Mouse (Mus musculus) limb, embryonic 13.5 days (tissue): ENCODE measurements around the gene B4galt1. TPM values are rescaled to one million over a fixed set of nuclear protein-coding genes. Genes with fewer than 3 reads are reported as not detected.

ENCODE experiments used
- ATAC-seq: fragments of 200-750 bp; cut with Nextera tagmentation; 2 replicates; pipeline ENCODE4 v1.8.0; 2017; ENCODE audit warnings: low read depth, moderate number of reproducible peaks, moderate TSS enrichment; ENCODE audit not compliant: low FRiP score
- H3K27ac ChIP-seq: fragments of 300-500 bp; sonication (generic); 2 replicates; pipeline ENCODE4 v1.5.1; 2015; ENCODE audit warnings: inconsistent platforms, mild to moderate bottlenecking, moderate library complexity
- H3K27me3 ChIP-seq: fragments of 300-500 bp; sonication (generic); 2 replicates; pipeline ENCODE4 v1.6.1; 2015; ENCODE audit warnings: mild to moderate bottlenecking, inconsistent platforms
- H3K36me3 ChIP-seq: fragments of 300-500 bp; sonication (generic); 2 replicates; pipeline ENCODE4 v1.6.1; 2015; ENCODE audit warnings: inconsistent platforms, mild to moderate bottlenecking, moderate library complexity
- H3K4me1 ChIP-seq: fragments of 300-500 bp; sonication (generic); 2 replicates; pipeline ENCODE4 v1.6.1; 2015; ENCODE audit warnings: inconsistent platforms
- H3K4me2 ChIP-seq: fragments of 300-500 bp; sonication (generic); replicated peaks from 2 replicates; pipeline ENCODE4 v1.6.1; 2015; ENCODE audit warnings: inconsistent platforms, mild to moderate bottlenecking, moderate library complexity
- H3K4me3 ChIP-seq: fragments of 300-500 bp; sonication (generic); 2 replicates; pipeline ENCODE4 v1.5.1; 2015; ENCODE audit warnings: moderate library complexity, mild to moderate bottlenecking, inconsistent platforms
- H3K9ac ChIP-seq: fragments of 300-500 bp; sonication (generic); 2 replicates; pipeline ENCODE4 v1.6.1; 2015; ENCODE audit warnings: mild to moderate bottlenecking, inconsistent platforms
- H3K9me3 ChIP-seq: fragments of 300-500 bp; sonication (generic); 2 replicates; pipeline ENCODE4 v1.6.1; 2016; ENCODE audit warnings: inconsistent platforms
- WGBS: fragments of 180-500 bp; shearing (Covaris S2); methylation state at CpG from one replicate; pipeline ENCODE4 v1.1.7; 2015; 5-methylcytosine and 5-hydroxymethylcytosine counted together
- polyA plus RNA-seq: library from polyadenylated mRNA; unstranded; fragments of >200 nt; fragmentation: Nextera tagmentation; extraction: Ambion mirVana; gene quantifications from 2 replicates; pipeline ENCODE4 v1.2.1, GENCODE M21; 2015

B4galt1 gene
- polyA plus RNA-seq, 1 experiment from 2014 or later, result 41.2 TPM

DNA sequence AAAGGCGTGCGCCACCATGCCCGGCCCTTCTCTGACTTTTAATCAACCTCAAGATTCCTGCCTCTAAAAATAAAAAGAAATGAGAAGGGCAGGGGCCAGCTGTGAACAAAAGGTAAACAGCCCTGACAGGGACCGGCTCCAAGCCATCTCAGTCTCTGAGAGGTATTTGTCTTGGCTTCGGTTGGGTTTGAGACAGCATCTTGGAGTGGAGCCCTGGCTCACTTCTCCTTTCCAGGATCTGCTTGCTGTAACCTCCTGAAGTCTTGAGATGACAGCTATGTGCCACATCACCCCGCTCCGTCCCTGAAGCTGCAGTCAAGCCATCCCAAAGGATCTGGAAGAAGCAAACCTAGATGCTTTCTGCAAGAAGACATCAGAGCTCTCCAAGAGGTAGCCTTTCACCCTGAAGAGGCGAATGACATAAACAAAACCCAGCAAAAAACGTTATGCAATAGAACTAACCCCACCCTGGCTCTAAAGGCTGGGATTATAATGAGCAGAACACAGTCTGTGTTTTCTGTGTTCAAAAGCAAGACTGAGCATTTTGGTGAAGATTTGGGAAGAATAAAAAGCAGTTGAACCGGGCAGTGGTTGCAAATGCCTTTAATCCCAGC lies 69.1 kb downstream of the B4galt1 start:
- WGBS, result 83% methylated on average over 10 of the region's 10 CpGs

DNA sequence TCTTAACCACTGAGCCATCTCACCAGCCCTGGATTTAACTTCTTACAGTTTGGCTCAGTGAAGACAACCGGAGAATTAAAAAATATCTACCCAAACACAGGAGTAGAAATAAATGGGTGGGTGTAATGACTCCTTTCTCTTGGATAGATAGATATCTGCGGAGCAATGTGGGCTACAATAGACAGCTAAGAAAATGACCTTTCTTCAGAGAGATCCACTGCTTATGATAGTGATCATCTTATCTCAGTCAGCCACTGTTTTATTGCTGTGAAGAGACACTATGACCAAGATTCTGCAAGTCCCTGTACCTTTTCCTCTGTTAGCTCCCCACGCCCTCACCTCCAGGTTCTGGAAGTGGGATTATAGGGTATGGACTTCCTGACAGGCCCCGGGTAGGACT lies 70.8 kb downstream of the B4galt1 start:
- Histone ChIP-seq H3K4me1 (peaks cover 18% of the 10 kb centered on the region), H3K9ac (no peak overlapping the region), H3K27me3 (no peaks in the 10 kb centered on the region), H3K4me2 (no peak overlapping the region), H3K27ac (no peak overlapping the region), H3K4me3 (no peak overlapping the region), H3K9me3 (no peaks in the 10 kb centered on the region), H3K36me3 (no peaks in the 10 kb centered on the region)
- no peak for ATAC-seq
- WGBS, result 92% methylated on average over 4 of the region's 4 CpGs

More for the DNA sequence above, 69.1 kb downstream of the B4galt1 start:
- no peaks in the 10 kb centered on the region for H3K27me3 ChIP-seq
- ATAC-seq, result no peak
- no peak overlapping the region for H3K27ac ChIP-seq
- H3K36me3 ChIP-seq, result no peaks in the 10 kb centered on the region
- no peak overlapping the region for H3K4me2 ChIP-seq
- H3K4me3 ChIP-seq, result no peak overlapping the region
- H3K9me3 ChIP-seq, result no peaks in the 10 kb centered on the region
- peaks cover 18% of the 10 kb centered on the region for H3K4me1 ChIP-seq
- H3K9ac ChIP-seq, result no peak overlapping the region

DNA sequence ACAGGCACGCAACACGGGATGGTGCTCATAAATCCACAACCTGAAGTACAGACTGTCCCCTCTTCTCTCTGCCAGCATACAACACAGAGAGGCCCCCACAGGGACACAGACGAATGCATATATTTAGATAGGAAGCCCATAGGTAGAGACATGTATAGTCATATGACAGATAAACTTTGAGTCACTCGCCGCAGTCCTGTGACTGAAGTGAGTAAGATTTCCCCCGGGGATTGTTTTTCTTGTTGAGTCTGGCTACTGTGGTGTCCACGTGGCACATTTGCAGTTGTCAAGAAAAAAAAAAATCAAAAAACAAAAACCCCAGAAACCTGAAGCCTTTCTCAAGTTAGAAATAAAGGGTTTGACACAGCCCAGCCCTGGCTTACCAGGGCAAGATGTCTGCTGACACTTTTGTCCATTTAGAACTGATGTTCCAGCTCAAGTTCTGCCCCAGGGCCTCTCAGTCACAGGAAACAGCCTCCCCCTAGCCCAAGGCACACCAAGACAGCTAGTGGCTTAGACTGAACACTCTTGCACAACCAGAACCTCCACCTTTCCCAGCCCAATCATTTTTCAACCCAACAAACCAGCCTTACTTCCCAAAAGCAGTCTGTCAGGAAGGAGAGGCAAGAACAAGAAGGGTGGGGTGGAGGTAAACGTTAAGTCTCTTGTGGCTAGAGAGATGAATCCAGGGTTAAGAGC lies 71.9 kb downstream of the B4galt1 start:
- H3K9ac ChIP-seq, result no peak overlapping the region
- WGBS, result 44% methylated on average over 8 of the region's 8 CpGs
- no peaks in the 10 kb centered on the region for H3K36me3 ChIP-seq
- H3K4me1 ChIP-seq, result peaks cover 15% of the 10 kb centered on the region
- H3K27ac ChIP-seq, result no peak overlapping the region
- no peaks in the 10 kb centered on the region for H3K27me3 ChIP-seq
- no peak overlapping the region for H3K4me3 ChIP-seq
- no peak overlapping the region for H3K4me2 ChIP-seq
- no peak for ATAC-seq
- H3K9me3 ChIP-seq, result no peaks in the 10 kb centered on the region

DNA sequence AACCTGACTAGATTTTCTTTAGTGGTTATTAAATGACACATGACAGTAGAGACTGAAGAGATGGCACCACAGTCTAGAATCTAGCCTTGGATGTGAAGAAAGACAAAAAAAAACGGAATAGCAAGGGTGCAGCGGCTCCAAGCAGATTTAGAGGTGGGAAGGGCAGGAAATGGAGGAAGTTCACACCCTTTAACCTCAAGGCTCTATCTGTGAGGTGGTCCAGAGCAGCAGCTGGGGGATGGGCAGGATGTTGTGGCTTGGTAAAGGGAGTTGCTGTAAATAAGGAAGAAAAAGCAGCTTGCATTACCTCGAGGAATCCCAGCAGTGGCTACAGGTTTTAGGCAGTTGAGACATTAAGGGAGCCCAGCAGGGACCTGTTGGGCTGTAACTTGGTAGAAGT lies 72.7 kb downstream of the B4galt1 start:
- Histone ChIP-seq H3K9me3 (no peaks in the 10 kb centered on the region), H3K27me3 (no peaks in the 10 kb centered on the region), H3K36me3 (no peaks in the 10 kb centered on the region), H3K4me1 (peaks cover 15% of the 10 kb centered on the region), H3K27ac (no peak overlapping the region), H3K9ac (no peak overlapping the region), H3K4me2 (no peak overlapping the region), H3K4me3 (no peak overlapping the region)
- no peak for ATAC-seq
- WGBS, result 8% methylated on average over 3 of the region's 3 CpGs

DNA sequence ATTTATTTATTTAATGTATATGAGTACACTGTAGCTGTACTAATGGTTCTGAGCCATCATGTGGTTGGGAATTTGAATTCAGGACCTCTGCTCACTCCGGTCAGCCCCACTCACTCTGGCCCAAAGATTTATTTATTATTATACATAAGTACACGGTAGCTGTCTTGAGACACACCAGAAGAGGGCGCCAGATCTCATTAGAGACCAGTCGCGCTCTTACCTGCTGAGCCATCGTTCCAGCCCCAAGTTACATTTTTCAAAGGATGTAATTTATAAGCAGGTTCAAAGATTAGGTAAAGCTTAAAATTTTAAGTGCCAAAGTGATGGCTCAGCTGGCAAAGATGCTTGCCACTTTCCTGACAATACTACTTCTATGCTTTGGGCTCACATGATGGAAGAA lies 75.1 kb downstream of the B4galt1 start:
- no peaks in the 10 kb centered on the region for H3K9me3 ChIP-seq
- no peak overlapping the region for H3K4me3 ChIP-seq
- ATAC-seq, result no peak
- no peaks in the 10 kb centered on the region for H3K27me3 ChIP-seq
- no peak overlapping the region for H3K4me2 ChIP-seq
- no peak overlapping the region for H3K9ac ChIP-seq
- H3K27ac ChIP-seq, result no peak overlapping the region
- peaks cover 27% of the 10 kb centered on the region for H3K4me1 ChIP-seq
- WGBS, result 89% methylated on average over 6 of the region's 6 CpGs
- no peaks in the 10 kb centered on the region for H3K36me3 ChIP-seq

DNA sequence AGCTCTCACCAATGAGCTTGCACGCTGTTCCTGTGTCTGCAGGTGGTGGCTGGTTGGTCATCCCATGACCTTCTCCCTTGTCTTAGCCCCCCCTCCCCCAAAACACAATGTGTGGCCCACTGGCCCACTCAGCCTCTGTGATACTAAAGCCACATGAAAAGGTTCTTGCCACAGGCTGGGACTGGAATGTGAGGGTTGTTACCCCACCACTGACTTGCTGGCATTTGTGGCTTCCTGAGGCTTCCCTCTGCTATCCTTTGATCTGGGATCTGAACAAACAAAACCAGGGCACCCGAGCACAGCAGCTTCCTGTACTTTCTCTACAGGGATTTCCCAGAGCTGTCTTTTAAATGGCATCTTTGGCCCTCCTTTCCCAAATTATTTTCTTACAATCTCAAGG lies 76.7 kb downstream of the B4galt1 start:
- H3K4me3 ChIP-seq, result no peak overlapping the region
- no peak overlapping the region for H3K4me2 ChIP-seq
- 25% methylated on average over 2 of the region's 2 CpGs for WGBS
- peaks cover 27% of the 10 kb centered on the region for H3K4me1 ChIP-seq
- H3K36me3 ChIP-seq, result no peaks in the 10 kb centered on the region
- no peaks in the 10 kb centered on the region for H3K27me3 ChIP-seq
- no peak for ATAC-seq
- H3K9me3 ChIP-seq, result no peaks in the 10 kb centered on the region
- no peak overlapping the region for H3K27ac ChIP-seq
- no peak overlapping the region for H3K9ac ChIP-seq

DNA sequence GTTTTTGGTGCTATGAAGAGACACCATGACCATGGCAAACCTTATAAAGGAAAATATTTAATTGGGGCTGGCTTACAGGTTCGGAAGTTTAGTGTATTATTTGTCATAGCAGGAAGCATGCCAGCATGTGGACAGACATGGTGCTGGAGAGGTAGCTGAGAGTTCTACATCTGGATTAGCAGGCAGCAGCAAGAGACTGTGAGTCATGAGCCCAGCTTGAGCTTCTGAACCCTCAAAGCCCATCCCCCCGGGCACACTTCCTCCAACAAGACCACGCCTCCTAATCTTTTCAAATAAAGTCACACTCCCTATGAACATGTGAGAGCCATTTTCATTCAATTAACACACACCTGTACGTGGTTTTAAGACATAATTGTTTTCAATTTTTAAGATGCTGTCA lies 77.4 kb downstream of the B4galt1 start:
- Histone ChIP-seq H3K4me2 (no peak overlapping the region), H3K4me3 (no peak overlapping the region), H3K9ac (no peak overlapping the region), H3K27me3 (no peaks in the 10 kb centered on the region), H3K9me3 (no peaks in the 10 kb centered on the region), H3K27ac (no peak overlapping the region), H3K4me1 (peaks cover 20% of the 10 kb centered on the region), H3K36me3 (no peaks in the 10 kb centered on the region)
- ATAC-seq, result no peak
- 64% methylated on average over 4 of the region's 4 CpGs for WGBS

DNA sequence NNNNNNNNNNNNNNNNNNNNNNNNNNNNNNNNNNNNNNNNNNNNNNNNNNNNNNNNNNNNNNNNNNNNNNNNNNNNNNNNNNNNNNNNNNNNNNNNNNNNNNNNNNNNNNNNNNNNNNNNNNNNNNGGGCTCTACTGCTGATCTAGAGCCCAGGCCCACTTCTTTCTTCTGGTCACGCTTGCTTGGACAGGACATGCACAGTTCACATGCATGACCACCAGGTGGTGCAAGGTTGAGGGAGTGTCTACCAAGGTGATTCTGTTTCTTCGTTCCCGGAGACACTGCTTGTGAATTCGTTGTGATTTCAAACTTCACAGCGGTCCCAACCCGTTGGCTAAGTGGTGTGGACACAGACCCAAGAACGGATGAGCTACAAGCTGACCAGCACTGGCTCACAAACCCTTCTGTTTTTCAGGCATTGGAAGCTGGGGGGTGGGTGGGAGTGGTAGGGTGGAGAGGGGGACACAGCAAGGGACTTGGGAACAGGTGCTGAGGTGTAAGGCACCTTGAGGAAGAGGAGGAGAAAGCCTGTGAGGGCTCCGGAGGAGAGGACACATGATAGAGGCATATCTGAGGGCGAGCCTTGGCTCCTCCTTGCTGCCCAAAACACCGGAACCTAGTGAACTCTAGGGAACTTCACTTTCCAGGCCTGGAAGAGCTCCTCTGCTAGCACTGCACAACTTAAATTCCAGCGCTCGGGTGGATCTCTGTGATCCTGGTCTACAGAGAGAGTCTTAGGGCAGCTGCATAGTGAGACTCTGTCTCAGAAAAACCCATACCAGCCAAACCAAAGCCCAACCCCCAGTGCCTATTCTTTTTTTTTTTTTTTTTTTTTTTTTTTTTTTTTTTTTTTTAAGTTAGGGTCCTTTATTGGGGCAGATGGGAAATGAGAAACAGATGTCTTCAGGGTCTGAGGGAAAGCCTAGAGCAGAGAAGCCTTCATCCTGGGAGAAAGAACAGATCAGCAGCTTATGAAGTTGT lies 79.2 kb downstream of the B4galt1 start:
- H3K27me3 ChIP-seq, result no peaks in the 10 kb centered on the region
- WGBS, result 3% methylated on average over 12 of the region's 12 CpGs
- peak overlapping the region; percentile 73; the same call in 1 of the 2 replicates for H3K27ac ChIP-seq
- H3K4me3 ChIP-seq, result peak overlapping the region; percentile 18
- H3K9me3 ChIP-seq, result no peaks in the 10 kb centered on the region
- H3K4me2 ChIP-seq, result peak overlapping the region; percentile 63
- ATAC-seq, result peak; percentile 74
- peak overlapping the region; percentile 43; the same call in 1 of the 2 replicates for H3K9ac ChIP-seq
- H3K4me1 ChIP-seq, result peaks cover 15% of the 10 kb centered on the region
- H3K36me3 ChIP-seq, result no peaks in the 10 kb centered on the region

DNA sequence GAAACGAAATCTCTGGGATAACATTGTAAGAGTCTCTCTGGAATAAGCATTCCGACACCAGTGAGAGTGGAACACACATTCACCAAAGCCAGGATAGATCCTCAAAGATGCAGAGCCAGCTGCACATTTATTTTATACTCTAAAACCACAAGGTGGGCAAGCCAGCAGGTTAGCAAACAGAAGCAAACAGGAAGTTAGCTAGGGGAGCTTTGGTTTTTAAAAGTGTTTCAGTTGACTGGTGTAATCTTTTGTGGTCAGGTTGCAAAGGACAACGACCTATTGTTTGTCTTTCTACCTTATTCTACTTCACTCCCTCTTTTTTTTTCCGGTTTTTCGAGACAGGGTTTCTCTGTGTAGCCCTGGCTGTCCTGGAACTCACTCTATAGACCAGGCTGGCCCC lies 93.9 kb downstream of the B4galt1 start:
- no peak overlapping the region for H3K4me2 ChIP-seq
- ATAC-seq, result no peak
- H3K36me3 ChIP-seq, result peaks cover 6% of the 10 kb centered on the region
- WGBS, result 53% methylated on average over 5 of the region's 5 CpGs
- no peak overlapping the region for H3K9ac ChIP-seq
- H3K4me1 ChIP-seq, result no peaks in the 10 kb centered on the region
- H3K9me3 ChIP-seq, result no peaks in the 10 kb centered on the region
- H3K4me3 ChIP-seq, result no peak overlapping the region
- H3K27me3 ChIP-seq, result peaks cover 11% of the 10 kb centered on the region; the same call in 1 of the 2 replicates
- no peak overlapping the region for H3K27ac ChIP-seq

DNA sequence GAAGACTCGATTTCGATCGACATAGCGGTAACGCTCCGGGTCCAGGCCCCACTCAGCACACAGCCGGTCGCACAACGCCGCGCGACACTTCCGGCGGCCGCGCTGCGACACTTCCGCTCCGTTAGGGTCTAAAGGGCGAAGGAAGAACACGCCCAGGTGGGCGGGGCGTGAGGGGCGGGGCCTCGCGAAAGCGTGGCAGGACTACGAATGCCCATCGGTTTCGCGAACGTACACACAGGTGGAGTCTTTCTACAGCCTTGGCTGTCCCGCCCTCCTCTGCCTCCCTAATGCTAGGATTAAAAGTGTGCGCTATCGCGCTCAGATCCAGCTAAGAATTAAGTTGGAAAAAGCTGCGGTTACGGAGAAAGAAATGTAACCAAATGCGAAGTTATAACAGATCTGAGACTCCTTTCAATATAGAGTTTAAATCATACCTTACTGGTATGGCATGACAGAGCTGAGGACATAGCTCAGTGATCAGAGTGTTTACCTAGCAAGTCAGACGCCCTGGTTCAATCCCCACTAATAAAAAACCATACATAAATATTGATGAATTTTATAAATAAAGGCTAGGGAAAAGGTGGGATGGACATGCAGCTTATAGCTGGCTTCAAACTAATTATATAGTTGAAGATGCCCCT lies 95.9 kb downstream of the B4galt1 start, which contains the start of gene Smu1:
Gene Smu1, minus strand, starts transcription at position 144 of the 641 bp plus-strand sequence.
- Histone ChIP-seq H3K36me3 (peaks cover 25% of the 10 kb centered on the region), H3K4me3 (peak within 1 kb of the TSS; percentile 98), H3K9ac (peak within 1 kb of the TSS; percentile 91), H3K4me2 (peak within 1 kb of the TSS; percentile 81), H3K27me3 (peaks cover 8% of the 10 kb centered on the region; the same call in 1 of the 2 replicates), H3K4me1 (no peaks in the 10 kb centered on the region), H3K9me3 (no peaks in the 10 kb centered on the region), H3K27ac (no peak within 1 kb of the TSS; the same call in 1 of the 2 replicates)
- peak; percentile 99 for ATAC-seq
- under 1% methylated on average over 40 of the region's 40 CpGs for whole genome bisulfite sequencing

DNA sequence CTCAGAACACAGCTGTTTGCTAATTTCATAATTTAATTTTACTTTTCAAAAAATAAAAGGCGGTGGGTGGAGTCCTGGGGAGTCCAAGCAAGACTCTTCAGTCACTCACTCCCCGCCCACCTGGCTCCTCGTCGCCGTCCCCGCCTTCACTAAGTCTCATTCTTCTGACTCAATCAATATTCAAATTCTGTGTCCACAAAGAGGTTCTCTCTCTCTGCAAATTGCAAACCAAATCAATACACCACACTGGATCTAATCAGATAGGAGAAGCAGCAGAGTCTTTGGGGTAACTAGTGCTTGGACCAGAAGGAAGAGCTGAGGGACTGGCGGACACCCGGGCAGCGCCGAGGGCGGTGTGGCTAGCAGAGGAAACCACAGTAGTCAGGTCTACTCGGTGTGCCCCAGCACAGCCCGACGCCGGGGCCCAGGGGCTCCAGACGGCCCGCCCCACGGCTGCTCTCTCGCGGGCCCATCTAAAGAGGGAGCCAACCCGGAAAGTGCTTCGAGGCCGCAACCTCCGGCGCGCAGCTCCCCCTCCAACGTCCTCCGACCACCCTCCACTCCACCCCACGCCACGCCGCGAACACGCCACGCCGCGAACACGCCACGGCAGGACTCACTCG lies 96.5 kb downstream of the B4galt1 start:
- Histone ChIP-seq H3K27ac (no peak overlapping the region; the same call in 1 of the 2 replicates), H3K36me3 (peaks cover 30% of the 10 kb centered on the region), H3K9me3 (no peaks in the 10 kb centered on the region), H3K4me3 (peak overlapping the region; percentile 98), H3K9ac (peak overlapping the region; percentile 91), H3K27me3 (peaks cover 8% of the 10 kb centered on the region; the same call in 1 of the 2 replicates), H3K4me2 (peak overlapping the region; percentile 81), H3K4me1 (no peaks in the 10 kb centered on the region)
- peak; percentile 83 for ATAC-seq
- WGBS, result under 1% methylated on average over 39 of the region's 39 CpGs
